Mouse (Mus musculus) layer of hippocampus, postnatal 25 days (tissue): Measurements from ENCODE around the gene Taf8. TPM values are rescaled to one million over a fixed set of nuclear protein-coding genes. Genes with fewer than 3 reads are reported as not detected.
A peak's percentile ranks its signal among the peaks of the same experiment; 100 is the strongest.

Experiments
- DNase-seq, 2 experiments: peaks; one replicate each; pipeline ENCODE4 v3.0.0; 2022; ENCODE audit warnings: mixed read lengths in 2 of 2, low spot score in 1 of 2; ENCODE audit errors: extremely low spot score in 1 of 2
- total RNA-seq, 2 experiments: library from RNA; stranded (reverse); gene quantifications; 2 replicates each; pipeline ENCODE4 v1.2.3; 2021

The Taf8 gene
- 10 to 100 TPM; 15.9 to 19.1 TPM for total RNA-seq

GRCm38 (mm10) chr17:47501946-47502706, at the start of gene Taf8:
TSS of gene Taf8 (minus strand) at chr17:47502292.
- DNase-seq = peak; percentile 84 to 96

- DNase-seq = no peak
Measured at GRCm38 (mm10) chr17:47551049-47551448, 49.0 kb upstream of the Taf8 start.

DNA sequence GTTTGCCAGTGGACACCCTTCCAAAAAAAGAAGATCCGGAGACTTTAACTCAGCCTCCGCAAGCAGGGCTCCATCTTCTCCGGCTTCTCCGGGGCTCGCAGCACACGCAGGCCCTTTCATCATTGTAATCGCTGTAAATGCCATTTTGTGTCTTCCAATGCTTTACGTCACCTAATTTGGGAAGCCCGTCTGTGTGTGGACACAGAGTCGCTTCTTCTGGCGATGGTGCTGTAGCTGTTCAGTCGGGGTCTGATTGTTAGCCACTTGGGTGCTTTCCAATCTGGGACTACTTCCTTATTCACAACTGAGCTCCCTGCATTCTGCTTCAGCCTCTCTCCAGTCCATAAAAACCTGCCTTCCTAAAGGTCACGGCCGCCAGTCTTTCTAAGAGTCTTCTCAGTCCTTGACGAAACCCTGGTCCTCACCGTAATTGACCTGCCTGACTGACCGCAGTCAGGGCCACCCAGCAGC, 43.8 kb upstream of the Taf8 start:
- DNase-seq = peak in 1 of 2 experiments; percentile 14

DNA sequence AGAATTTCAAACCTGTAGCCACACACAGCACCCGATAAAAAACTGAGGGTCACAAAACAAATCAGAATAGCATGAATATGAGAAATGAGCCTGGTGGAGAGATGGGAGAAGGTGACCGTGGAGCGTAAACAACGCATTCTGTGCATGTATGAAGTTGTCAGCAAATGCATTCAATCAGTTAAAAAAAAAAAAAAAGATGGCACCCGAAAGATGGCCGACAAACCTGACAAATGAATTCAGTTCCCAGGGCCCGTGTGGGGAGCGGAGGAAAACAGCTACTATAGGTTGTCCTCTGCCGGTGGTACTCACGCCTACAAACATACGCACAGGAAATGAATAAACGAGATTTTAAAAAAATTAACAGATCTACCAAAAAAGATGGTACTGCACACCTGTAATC, 43.1 kb upstream of the Taf8 start:
- no peak for DNase-seq

DNA sequence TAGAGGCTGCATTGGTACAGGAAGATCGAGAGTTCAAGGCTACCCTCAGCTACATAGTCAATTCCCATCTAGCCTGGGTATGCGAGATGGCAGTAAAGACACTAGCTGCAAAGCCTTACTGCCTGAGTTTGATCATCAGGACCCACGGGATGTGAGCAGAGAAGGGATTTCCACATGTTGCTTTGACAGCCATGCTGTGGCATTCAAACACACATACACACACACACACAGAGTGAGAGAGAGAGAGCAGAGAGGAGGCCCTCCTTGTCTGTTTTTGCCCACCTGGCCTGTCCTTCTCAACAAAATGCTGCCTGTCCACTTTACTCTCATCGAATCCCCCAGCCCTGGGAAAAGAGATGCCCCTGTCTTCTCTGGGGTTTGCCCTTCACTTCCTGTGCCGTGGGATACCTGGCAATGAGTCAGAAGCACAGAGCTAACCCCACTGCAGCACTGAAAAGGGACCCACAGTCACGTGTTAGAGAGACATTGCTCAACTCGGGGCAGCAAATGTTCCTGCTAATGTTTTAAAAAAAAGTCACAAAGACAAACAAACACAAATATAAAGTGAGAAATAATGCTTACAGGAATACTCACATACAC, 41.1 kb upstream of the Taf8 start:
- DNase-seq = no peak

- DNase-seq = no peak
Measured at GRCm38 (mm10) chr17:47542061-47542460, 40.0 kb upstream of the Taf8 start.

- no peak for DNase-seq
Measured at GRCm38 (mm10) chr17:47539128-47539527, 37.0 kb upstream of the Taf8 start.

- DNase-seq = no peak
Measured at GRCm38 (mm10) chr17:47538049-47538448, 36.0 kb upstream of the Taf8 start.

DNA sequence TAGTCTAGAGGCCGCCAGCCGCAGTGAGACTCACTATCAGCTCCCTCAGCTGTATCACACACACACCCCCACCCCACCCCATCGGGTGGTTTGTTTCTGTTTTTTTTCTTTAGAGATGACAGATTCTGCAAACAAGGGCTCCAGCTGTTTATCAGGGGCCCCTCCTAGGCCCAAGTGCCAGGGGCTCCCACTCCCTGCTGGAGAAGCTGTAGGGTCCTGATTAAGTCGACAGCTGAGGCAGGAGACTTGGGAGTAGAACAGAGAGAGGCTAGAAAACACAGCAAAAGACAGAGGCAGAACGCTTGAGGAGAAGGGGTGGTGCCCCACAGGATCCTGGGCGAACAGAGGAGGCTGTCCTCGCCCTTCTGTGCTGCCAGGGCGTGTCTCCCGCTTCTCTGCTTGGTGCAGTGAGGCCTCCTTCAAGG, 33.7 kb upstream of the Taf8 start:
- no peak for DNase-seq

DNA sequence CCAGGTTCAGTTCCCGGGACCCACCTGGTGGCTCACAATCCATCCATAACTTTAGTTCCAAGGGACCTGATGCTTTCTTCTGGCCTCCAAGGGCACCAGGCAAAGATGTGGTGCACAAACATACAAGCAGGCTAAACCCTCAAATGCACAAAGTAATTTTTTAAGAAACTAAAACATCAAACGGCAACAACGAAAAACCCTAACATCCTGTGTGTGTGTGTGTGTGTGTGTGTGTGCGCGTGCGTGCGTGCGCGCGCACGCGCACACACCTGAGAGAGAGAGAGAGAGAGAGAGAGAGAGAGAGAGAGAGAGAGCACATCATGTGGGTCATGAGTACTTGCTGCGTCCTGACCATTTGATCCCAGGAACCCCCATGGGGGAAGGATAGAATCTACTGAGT, 31.6 kb upstream of the Taf8 start:
- no peak for DNase-seq

DNA sequence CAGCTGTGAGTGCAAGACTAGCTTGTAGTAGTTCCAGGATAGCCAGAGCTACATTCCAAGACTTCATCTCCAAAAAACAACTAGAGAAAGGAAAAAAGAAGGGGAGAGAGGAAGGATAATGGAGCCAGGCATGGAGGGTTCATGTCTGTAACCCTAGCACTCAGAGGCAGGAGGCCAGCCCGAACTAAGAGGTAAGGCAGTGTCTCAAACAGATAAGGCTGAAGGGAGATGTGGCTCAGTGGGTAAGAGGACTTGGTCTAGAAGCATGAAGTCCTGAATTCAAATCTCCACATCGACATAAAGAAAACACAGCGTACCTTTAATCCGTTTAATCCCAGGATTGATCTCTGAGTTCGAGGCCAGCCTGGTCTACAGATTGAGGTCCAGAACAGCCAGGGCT, 30.3 kb upstream of the Taf8 start:
- DNase-seq = no peak

GRCm38 (mm10) chr17:47531387-47531818, 29.3 kb upstream of the Taf8 start:
- no peak for DNase-seq

DNA sequence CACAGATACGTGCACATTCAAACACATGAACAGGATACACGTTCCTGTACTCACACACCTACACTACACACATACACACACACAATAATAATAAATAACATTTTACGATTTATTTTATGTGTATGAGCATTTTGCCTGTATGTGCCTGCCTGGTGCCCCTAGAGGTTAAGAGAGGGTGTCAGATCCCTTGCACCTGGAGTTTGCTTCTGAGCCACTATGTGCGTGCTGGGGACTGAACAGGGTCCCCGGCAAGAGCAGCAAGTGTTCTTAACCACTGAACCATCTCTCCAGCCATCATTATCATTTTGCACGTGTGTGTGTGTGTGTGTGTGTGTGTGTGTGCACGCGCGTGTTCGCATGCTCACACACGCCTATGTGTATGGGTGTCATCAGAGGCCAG, 27.5 kb upstream of the Taf8 start:
- DNase-seq = no peak

DNA sequence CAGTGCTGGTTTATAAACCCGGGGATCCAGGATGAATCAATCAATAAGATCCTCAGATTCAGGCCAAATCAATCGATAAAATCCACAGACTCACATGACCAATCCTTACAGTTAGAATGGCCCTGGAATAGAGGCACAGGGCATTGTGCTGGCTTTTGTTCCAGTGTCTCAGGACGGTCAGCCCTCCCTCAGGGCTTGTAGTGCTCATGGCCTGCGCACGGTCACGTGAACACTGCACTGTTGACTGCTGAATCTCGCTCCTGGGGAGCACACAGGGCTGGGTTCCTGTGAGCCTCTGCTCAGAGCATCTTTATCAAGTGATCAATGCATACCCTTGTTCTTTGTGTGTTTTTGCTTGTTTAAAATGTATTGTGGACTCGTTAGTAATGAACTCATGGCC, 26.8 kb upstream of the Taf8 start:
- DNase-seq = no peak

DNA sequence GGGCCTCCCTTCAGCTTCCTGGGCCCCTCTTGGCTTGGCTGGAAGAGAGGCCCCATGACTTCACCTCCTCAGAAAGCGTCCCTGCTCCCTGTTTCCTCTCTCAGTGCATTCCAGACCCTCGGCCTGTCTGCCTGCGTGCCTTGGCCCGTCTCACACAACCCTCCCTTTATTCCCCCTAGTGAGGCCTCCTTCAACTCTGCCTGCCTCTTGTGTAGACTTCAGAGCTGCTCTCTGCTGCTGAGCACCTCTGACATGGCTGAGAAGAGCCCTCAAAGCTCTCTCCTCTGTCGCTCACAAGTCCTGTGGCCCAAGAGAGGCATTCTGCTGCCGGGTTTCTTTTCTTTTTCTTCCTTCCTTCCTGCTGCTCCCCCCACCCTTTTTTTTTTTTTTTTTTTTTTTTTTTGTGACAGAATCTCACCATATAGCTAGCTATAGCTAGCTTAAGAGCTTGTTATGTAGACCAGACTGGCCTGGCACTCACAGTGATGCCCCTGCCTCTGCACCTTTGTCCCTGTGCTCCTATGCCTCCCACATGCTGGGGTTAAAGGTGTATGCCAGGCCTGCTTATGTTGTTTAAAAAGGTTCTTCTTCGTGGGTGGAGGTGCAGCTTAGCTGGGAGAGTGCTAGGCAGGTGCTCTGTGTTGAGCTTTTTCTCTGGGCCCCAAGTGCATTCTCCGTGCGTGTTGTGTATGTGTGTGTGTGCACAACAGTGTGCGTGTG, 25.6 kb upstream of the Taf8 start:
- DNase-seq = no peak

DNA sequence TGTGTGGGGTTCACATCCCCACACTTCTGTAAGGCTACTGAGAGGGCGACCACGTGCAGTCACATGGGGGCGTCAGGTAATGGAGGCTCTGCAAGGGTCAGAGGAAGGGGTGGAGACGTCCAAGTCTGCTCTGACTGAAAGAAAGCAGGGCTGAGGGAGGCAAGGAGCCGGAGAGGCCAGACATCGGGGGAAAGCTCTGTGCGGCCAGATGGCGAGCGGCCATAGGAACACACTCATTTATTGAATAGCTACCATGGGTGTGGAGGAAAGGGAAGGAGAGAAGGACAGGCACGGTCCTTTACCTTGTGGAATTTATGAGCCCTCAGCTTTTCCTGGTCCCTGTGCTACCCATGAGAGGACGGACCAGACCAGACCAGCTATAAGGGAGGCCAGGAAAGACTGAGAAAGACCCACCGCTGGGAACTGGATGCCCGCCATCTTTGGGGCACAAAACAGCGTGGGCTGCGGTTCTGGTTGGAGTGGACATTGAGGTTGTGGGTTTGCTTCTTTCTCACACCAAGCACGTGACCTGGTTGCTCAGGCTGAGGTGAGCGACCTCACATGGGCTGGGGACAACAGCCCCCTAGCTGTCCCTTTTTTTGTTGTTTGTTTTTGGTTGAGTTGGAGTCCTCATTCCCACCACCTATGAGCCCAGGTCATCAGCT, 24.9 kb upstream of the Taf8 start:
- DNase-seq = no peak

- no peak for DNase-seq
Measured at GRCm38 (mm10) chr17:47524991-47525390, 22.9 kb upstream of the Taf8 start.

- no peak for DNase-seq
Measured at GRCm38 (mm10) chr17:47524055-47524454, 22.0 kb upstream of the Taf8 start.

DNA sequence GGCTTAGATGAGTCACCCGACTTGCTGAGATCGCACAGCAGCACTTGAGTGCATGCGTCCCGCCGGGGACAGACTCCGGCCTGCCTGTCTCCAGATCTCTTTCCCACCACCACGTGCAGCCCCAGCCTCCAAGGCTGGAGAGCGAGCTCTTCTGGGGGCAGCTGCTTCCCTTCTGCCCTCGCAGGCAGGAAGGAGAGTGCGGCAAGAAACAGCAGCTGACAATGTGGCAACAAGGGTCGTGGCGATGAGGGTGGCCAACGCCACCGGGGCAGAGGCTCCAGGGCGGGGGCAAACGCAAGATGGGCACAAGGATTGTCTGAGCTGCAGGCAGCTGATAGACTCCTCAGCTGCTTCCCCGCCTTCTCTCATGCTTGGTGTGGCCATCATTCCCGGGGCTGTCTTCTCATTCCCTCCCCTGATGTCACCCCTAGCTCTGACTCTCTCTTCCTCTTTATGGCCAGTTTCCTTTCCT, 21.2 kb upstream of the Taf8 start:
- no peak for DNase-seq

DNA sequence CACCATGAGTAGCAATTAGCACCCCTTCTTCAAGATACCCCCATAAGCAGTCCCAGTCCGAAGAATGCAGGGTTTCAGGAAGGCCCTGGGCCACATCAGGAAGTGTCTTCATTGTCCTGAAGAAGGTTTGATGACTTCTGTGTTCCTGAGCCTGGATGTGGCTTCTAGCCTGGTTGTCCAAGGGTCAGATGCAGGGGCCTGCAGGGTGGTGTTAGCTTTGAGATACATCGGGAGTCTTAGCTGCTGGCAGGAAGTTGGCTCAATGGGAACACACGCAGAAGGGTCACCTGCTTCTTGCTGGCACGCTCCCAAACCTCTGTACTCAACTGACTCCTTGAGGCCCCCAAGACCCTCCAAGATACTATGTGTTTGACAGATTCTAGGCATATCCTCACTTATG, 20.4 kb upstream of the Taf8 start:
- DNase-seq = no peak
